Mouse (Mus musculus) myocyte (in vitro differentiated cells): ENCODE measurements around the gene Kcnh3. TPM values are rescaled to one million over a fixed set of nuclear protein-coding genes. Genes with fewer than 3 reads are reported as not detected.

Experiments
- H3K27me3 ChIP-seq: one replicate; pipeline ENCODE4 v1.6.1; 2011; ENCODE audit not compliant: control insufficient read depth, insufficient read depth, insufficient read length
- H3K36me3 ChIP-seq: one replicate; pipeline ENCODE4 v1.6.1; 2011; ENCODE audit not compliant: control insufficient read depth, insufficient read depth
- H3K4me2 ChIP-seq: one replicate; pipeline ENCODE4 v1.6.1; 2011; ENCODE audit warnings: low read depth, control low read depth
- H3K4me3 ChIP-seq: one replicate; pipeline ENCODE4 v1.5.1; 2011; ENCODE audit warnings: mild to moderate bottlenecking, control low read depth, moderate library complexity
- H3K79me2 ChIP-seq: one replicate; pipeline ENCODE4 v1.6.1; 2011; ENCODE audit not compliant: control insufficient read depth, insufficient read depth
- H3ac ChIP-seq: one replicate; pipeline ENCODE4 v1.6.1; 2011; ENCODE audit not compliant: control insufficient read depth, insufficient read length
- CEBPB ChIP-seq: IDR thresholded peaks from 2 replicates; pipeline ENCODE4 v1.6.1; 2011; ENCODE audit warnings: mild to moderate bottlenecking, moderate library complexity; ENCODE audit not compliant: poor library complexity, insufficient read depth, severe bottlenecking
- E2F4 ChIP-seq: IDR thresholded peaks from one replicate; pipeline ENCODE4 v1.6.1; 2011; ENCODE audit warnings: mild to moderate bottlenecking, control low read depth, moderate library complexity; ENCODE audit not compliant: insufficient read depth
- MAX ChIP-seq: IDR thresholded peaks from one replicate; pipeline ENCODE4 v1.6.1; 2011; ENCODE audit warnings: low read depth, mild to moderate bottlenecking, control low read depth
- MYOD1 ChIP-seq, 3 experiments: IDR thresholded peaks; one replicate each; pipeline ENCODE4 v1.6.1; 2011; ENCODE audit warnings: control low read depth in 2 of 3, low read depth in 2 of 3, mild to moderate bottlenecking in 2 of 3, moderate library complexity in 1 of 3; ENCODE audit not compliant: insufficient read length in 2 of 3, control insufficient read depth in 1 of 3
- MYOG ChIP-seq, 3 experiments: IDR thresholded peaks; one replicate each; pipeline ENCODE4 v1.6.1; 2011; ENCODE audit warnings: control low read depth in 2 of 3, low read depth in 2 of 3, mild to moderate bottlenecking in 2 of 3; ENCODE audit not compliant: insufficient read length in 2 of 3, control insufficient read depth in 1 of 3, insufficient read depth in 1 of 3
- POLR2A ChIP-seq: IDR thresholded peaks from one replicate; pipeline ENCODE4 v1.6.1; 2011; ENCODE audit warnings: low read depth, mild to moderate bottlenecking, control low read depth, moderate library complexity; ENCODE audit not compliant: insufficient read length
- POLR2AphosphoS2 ChIP-seq: IDR thresholded peaks from one replicate; pipeline ENCODE4 v1.6.1; 2011; ENCODE audit warnings: low read depth, control low read depth; ENCODE audit not compliant: insufficient read length
- REST ChIP-seq: IDR thresholded peaks from one replicate; pipeline ENCODE4 v1.6.1; 2011; ENCODE audit warnings: mild to moderate bottlenecking, control low read depth, moderate library complexity; ENCODE audit not compliant: insufficient read depth, insufficient read length
- SRF ChIP-seq: IDR thresholded peaks from one replicate; pipeline ENCODE4 v1.6.1; 2011; ENCODE audit warnings: low read depth; ENCODE audit not compliant: control insufficient read depth, insufficient read length
- TCF12 ChIP-seq: IDR thresholded peaks from one replicate; pipeline ENCODE4 v1.6.1; 2011; ENCODE audit warnings: mild to moderate bottlenecking, control low read depth; ENCODE audit not compliant: poor library complexity, insufficient read depth, severe bottlenecking
- TCF3 ChIP-seq: IDR thresholded peaks from one replicate; pipeline ENCODE4 v1.6.1; 2011; ENCODE audit warnings: low read depth, control low read depth; ENCODE audit not compliant: insufficient read length
- USF1 ChIP-seq: IDR thresholded peaks from one replicate; pipeline ENCODE4 v1.6.1; 2011; ENCODE audit warnings: low read depth, mild to moderate bottlenecking, control low read depth, moderate library complexity
- polyA plus RNA-seq: library from polyadenylated mRNA; unstranded; fragments of >200 nt; fragmentation: generic; extraction: Trizol; gene quantifications from one replicate; pipeline ENCODE4 v1.2.1, GENCODE M21; 2012; ENCODE audit warnings: missing spikeins

Kcnh3 gene
- polyA plus RNA-seq, 1 experiment: 0.17 TPM

GRCm38 (mm10) chr15:99225081-99225810, 585 bp downstream of the Kcnh3 start:
- TF ChIP-seq TCF3 (no peak), REST (no peak), POLR2A (no peak)
- Histone ChIP-seq H3K27me3 (peaks cover 97% of the 10 kb centered on the region), H3K4me3 (peak overlapping the region; percentile 32), H3K36me3 (no peaks in the 10 kb centered on the region), H3K4me2 (peak overlapping the region; percentile 100), H3K79me2 (no peaks in the 10 kb centered on the region), H3ac (no peak overlapping the region)

GRCm38 (mm10) chr15:99226090-99226489, 1.4 kb downstream of the Kcnh3 start:
- Histone ChIP-seq H3ac (no peak overlapping the region), H3K36me3 (no peaks in the 10 kb centered on the region), H3K4me2 (no peak overlapping the region), H3K27me3 (peaks cover 98% of the 10 kb centered on the region), H3K4me3 (no peak overlapping the region), H3K79me2 (no peaks in the 10 kb centered on the region)
- TF ChIP-seq POLR2A (no peak), E2F4 (no peak), POLR2AphosphoS2 (no peak), TCF12 (no peak), MYOG (IDR thresholded peaks at IDR 0.05; ENCODE audit: control insufficient read depth in 1 of 3, insufficient read depth in 1 of 3, insufficient read length in 2 of 3, low read depth in 2 of 3) (no peak), REST (no peak), CEBPB (no peak), TCF3 (no peak), MAX (no peak), SRF (no peak), USF1 (no peak), MYOD1 (IDR thresholded peaks at IDR 0.05; ENCODE audit: control insufficient read depth in 1 of 3, insufficient read length in 2 of 3, low read depth in 2 of 3) (no peak)

GRCm38 (mm10) chr15:99231998-99232397, 7.3 kb downstream of the Kcnh3 start:
- Histone ChIP-seq H3K36me3 (no peaks in the 10 kb centered on the region), H3K79me2 (no peaks in the 10 kb centered on the region), H3ac (no peak overlapping the region), H3K27me3 (peaks cover 92% of the 10 kb centered on the region), H3K4me2 (no peak overlapping the region), H3K4me3 (no peak overlapping the region)
- no peak for TF ChIP-seq CEBPB
- no peak for TF ChIP-seq SRF
- TF ChIP-seq TCF12: no peak
- no peak for TF ChIP-seq USF1
- no peak for TF ChIP-seq REST

- no peak overlapping the region for H3K4me3 ChIP-seq
- peaks cover 74% of the 10 kb centered on the region for H3K27me3 ChIP-seq
- H3K36me3 ChIP-seq: no peaks in the 10 kb centered on the region
- no peak for TF ChIP-seq SRF
- TF ChIP-seq E2F4: no peak
- TF ChIP-seq POLR2AphosphoS2: no peak
- TF ChIP-seq POLR2A: no peak
- peak in 2 of 3 experiments; percentile 49 to 52 for TF ChIP-seq MYOD1 (IDR thresholded peaks at IDR 0.05; ENCODE audit: control insufficient read depth in 1 of 3, insufficient read length in 2 of 3, low read depth in 2 of 3)
- no peak for TF ChIP-seq MAX
- peak in 2 of 3 experiments; percentile 56 to 57 for TF ChIP-seq MYOG (IDR thresholded peaks at IDR 0.05; ENCODE audit: control insufficient read depth in 1 of 3, insufficient read depth in 1 of 3, insufficient read length in 2 of 3, low read depth in 2 of 3)
- no peak for TF ChIP-seq REST
- no peak for TF ChIP-seq TCF12
- TF ChIP-seq CEBPB: no peak
- no peak for TF ChIP-seq TCF3
- TF ChIP-seq USF1: no peak
- no peak overlapping the region for H3ac ChIP-seq
- no peaks in the 10 kb centered on the region for H3K79me2 ChIP-seq
- H3K4me2 ChIP-seq: no peak overlapping the region
Observed at GRCm38 (mm10) chr15:99233719-99234118, 9.1 kb downstream of the Kcnh3 start.

GRCm38 (mm10) chr15:99234326-99235010, 9.8 kb downstream of the Kcnh3 start:
- no peaks in the 10 kb centered on the region for H3K36me3 ChIP-seq
- no peak for TF ChIP-seq REST
- TF ChIP-seq TCF12: no peak
- TF ChIP-seq TCF3: no peak
- no peak for TF ChIP-seq SRF
- no peak for TF ChIP-seq MYOG (IDR thresholded peaks at IDR 0.05; ENCODE audit: control insufficient read depth in 1 of 3, insufficient read depth in 1 of 3, insufficient read length in 2 of 3, low read depth in 2 of 3)
- TF ChIP-seq USF1: no peak
- no peaks in the 10 kb centered on the region for H3K79me2 ChIP-seq
- H3K27me3 ChIP-seq: peaks cover 67% of the 10 kb centered on the region
- no peak overlapping the region for H3K4me2 ChIP-seq
- no peak overlapping the region for H3ac ChIP-seq
- no peak overlapping the region for H3K4me3 ChIP-seq
